Mouse (Mus musculus) liver, adult 2 months (tissue): ENCODE data around the gene Foxb2. TPM values are rescaled to one million over a fixed set of nuclear protein-coding genes. Genes with fewer than 3 reads are reported as not detected.

ENCODE experiments used
- DNase-seq: peaks from one replicate; pipeline ENCODE4 v3.0.0-alpha.2; 2011; ENCODE audit warnings: low read depth, low spot score; ENCODE audit errors: extremely low read depth
- H3K27ac ChIP-seq: fragments of 200-500 bp; replicated peaks from 2 replicates; pipeline ENCODE4 v1.5.1; 2012; ENCODE audit warnings: low read depth, mild to moderate bottlenecking, control low read depth, inconsistent platforms, low read length; ENCODE audit not compliant: insufficient read depth
- H3K27me3 ChIP-seq: fragments of 200-500 bp; 2 replicates; pipeline ENCODE4 v1.6.1; 2012; ENCODE audit warnings: mild to moderate bottlenecking, moderate library complexity, low read length, inconsistent platforms; ENCODE audit not compliant: control insufficient read depth, insufficient read depth
- H3K36me3 ChIP-seq: fragments of 200-500 bp; 2 replicates; pipeline ENCODE4 v1.6.1; 2012; ENCODE audit warnings: low read length, inconsistent platforms; ENCODE audit not compliant: control insufficient read depth, insufficient read depth
- H3K4me1 ChIP-seq: fragments of 200-500 bp; 2 replicates; pipeline ENCODE4 v1.6.1; 2011; ENCODE audit warnings: low read length; ENCODE audit not compliant: control insufficient read depth, insufficient read depth
- H3K4me3 ChIP-seq: fragments of 200-500 bp; 2 replicates; pipeline ENCODE4 v1.5.1; 2011; ENCODE audit warnings: low read depth, mild to moderate bottlenecking, control low read depth, low read length, moderate library complexity; ENCODE audit not compliant: insufficient read depth
- H3K79me2 ChIP-seq: fragments of 200-500 bp; 2 replicates; pipeline ENCODE4 v1.6.1; 2012; ENCODE audit warnings: inconsistent platforms, mild to moderate bottlenecking, low read length, moderate library complexity; ENCODE audit not compliant: control insufficient read depth, insufficient read depth
- H3K9ac ChIP-seq: fragments of 200-500 bp; 2 replicates; pipeline ENCODE4 v1.6.1; 2012; ENCODE audit warnings: low read depth, mild to moderate bottlenecking, control low read depth, inconsistent platforms, low read length
- CTCF ChIP-seq: fragments of 200-500 bp; IDR thresholded peaks from 2 replicates; pipeline ENCODE4 v1.5.1; 2011; ENCODE audit warnings: low read depth, low read length, control low read depth
- POLR2A ChIP-seq: fragments of 200-500 bp; IDR thresholded peaks from 2 replicates; pipeline ENCODE4 v1.6.1; 2011; ENCODE audit warnings: low read length, control low read depth; ENCODE audit not compliant: insufficient read depth; ENCODE audit errors: extremely low read depth
- WGBS: fragments of 180-500 bp; shearing (Covaris S2); methylation state at CpG from one replicate; pipeline ENCODE4 v1.1.7; 2018; 5-methylcytosine and 5-hydroxymethylcytosine counted together
- polyA plus RNA-seq: library from polyadenylated mRNA; depleted of rRNA; stranded (reverse); fragments of >200 nt; gene quantifications from 2 replicates; pipeline ENCODE4 v1.2.3, GENCODE M21; 2012; rRNA removed
- total RNA-seq: library from RNA; depleted of rRNA; stranded (reverse); fragments of >200 nt; gene quantifications from 2 replicates; pipeline ENCODE4 v1.2.3, GENCODE M21; 2014; rRNA removed

The Foxb2 gene
- total and polyA plus RNA-seq, 2 experiments = not detected

- H3K4me3 ChIP-seq = no peak overlapping the region
- 91% methylated on average over 8 of the region's 8 CpGs for WGBS
- DNase-seq = no peak
- no peaks in the 10 kb centered on the region for H3K4me1 ChIP-seq
- H3K27me3 ChIP-seq = no peaks in the 10 kb centered on the region
- TF ChIP-seq POLR2A (no peak), CTCF (no peak)
- H3K27ac ChIP-seq = no peak overlapping the region
- H3K36me3 ChIP-seq = no peaks in the 10 kb centered on the region
- no peaks in the 10 kb centered on the region for H3K79me2 ChIP-seq
- no peak overlapping the region for H3K9ac ChIP-seq
These were observed 32.6 kb downstream of the Foxb2 start for GRCm38 (mm10) chr19:16841001-16841400.

GRCm38 (mm10) chr19:16827657-16828056, 45.9 kb downstream of the Foxb2 start:
- no peaks in the 10 kb centered on the region for H3K79me2 ChIP-seq
- no peak overlapping the region for H3K27ac ChIP-seq
- no peaks in the 10 kb centered on the region for H3K4me1 ChIP-seq
- TF ChIP-seq CTCF (no peak), POLR2A (no peak)
- H3K36me3 ChIP-seq = no peaks in the 10 kb centered on the region
- H3K9ac ChIP-seq = no peak overlapping the region
- WGBS = 64% methylated on average over 5 of the region's 5 CpGs
- DNase-seq = no peak
- no peak overlapping the region for H3K4me3 ChIP-seq
- no peaks in the 10 kb centered on the region for H3K27me3 ChIP-seq

GRCm38 (mm10) chr19:16825228-16825627, 48.4 kb downstream of the Foxb2 start:
- Histone ChIP-seq H3K36me3 (no peaks in the 10 kb centered on the region), H3K4me3 (no peak overlapping the region), H3K27me3 (no peaks in the 10 kb centered on the region), H3K79me2 (no peaks in the 10 kb centered on the region), H3K27ac (no peak overlapping the region), H3K9ac (no peak overlapping the region), H3K4me1 (no peaks in the 10 kb centered on the region)
- DNase-seq = no peak
- no peak for TF ChIP-seq CTCF
- 65% methylated on average over 5 of the region's 5 CpGs for WGBS

Other genes starting within 250 kb of the Foxb2 start
- 27.3 and 30.8 TPM in 2 replicates for gene Vps13a, start 92.9 kb downstream of the Foxb2 start, total RNA-seq
- 1.0 and 1.1 TPM in 2 replicates for gene Vps13a, start 92.9 kb downstream of the Foxb2 start, polyA plus RNA-seq
- 0.55 and 0.74 TPM in 2 replicates for gene Prune2, start 82.3 kb upstream of the Foxb2 start, total RNA-seq
- gene Prune2, start 82.3 kb upstream of the Foxb2 start, polyA plus RNA-seq = 0.06 TPM in 1 of 2 replicates, not detected in the other